Mouse (Mus musculus) lung, embryonic 16.5 days (tissue): ENCODE measurements around the gene Arhgef25. TPM values are rescaled to one million over a fixed set of nuclear protein-coding genes. Genes with fewer than 3 reads are reported as not detected.

Experiments
- ATAC-seq: fragments of 200-750 bp; cut with Nextera tagmentation; 2 replicates; pipeline ENCODE4 v1.8.0; 2017; ENCODE audit warnings: low read depth, mild to moderate bottlenecking, moderate library complexity
- H3K27ac ChIP-seq: fragments of 300-500 bp; sonication (generic); 2 replicates; pipeline ENCODE4 v1.5.1; 2014; ENCODE audit warnings: mild to moderate bottlenecking, control low read depth, low read length
- H3K27me3 ChIP-seq: fragments of 300-500 bp; sonication (generic); 2 replicates; pipeline ENCODE4 v1.6.1; 2014; ENCODE audit warnings: low read depth, low read length, mixed read lengths; ENCODE audit not compliant: control insufficient read depth, insufficient read depth
- H3K36me3 ChIP-seq: fragments of 300-500 bp; sonication (generic); 2 replicates; pipeline ENCODE4 v1.6.1; 2014; ENCODE audit warnings: low read length; ENCODE audit not compliant: control insufficient read depth, insufficient read depth
- H3K4me1 ChIP-seq: fragments of 300-500 bp; sonication (generic); replicated peaks from 2 replicates; pipeline ENCODE4 v1.6.1; 2014; ENCODE audit warnings: low read length, mixed read lengths; ENCODE audit not compliant: control insufficient read depth, insufficient read depth
- H3K4me2 ChIP-seq: fragments of 300-500 bp; sonication (generic); 2 replicates; pipeline ENCODE4 v1.6.1; 2014; ENCODE audit warnings: low read depth, low read length, control low read depth
- H3K4me3 ChIP-seq: fragments of 300-500 bp; sonication (generic); 2 replicates; pipeline ENCODE4 v1.5.1; 2014; ENCODE audit warnings: mild to moderate bottlenecking, low read length, control low read depth
- H3K9ac ChIP-seq: fragments of 300-500 bp; sonication (generic); 2 replicates; pipeline ENCODE4 v1.6.1; 2014; ENCODE audit warnings: low read length, control low read depth
- H3K9me3 ChIP-seq: fragments of 300-500 bp; sonication (generic); 2 replicates; pipeline ENCODE4 v1.6.1; 2016; ENCODE audit warnings: low read length; ENCODE audit not compliant: control insufficient read depth
- WGBS: fragments of 180-500 bp; shearing (Covaris S2); extraction: QIAGEN DNeasy Blood & Tissue Kit; methylation state at CpG from one replicate; pipeline ENCODE4 v1.1.7; 2014; 5-methylcytosine and 5-hydroxymethylcytosine counted together
- polyA plus RNA-seq: library from polyadenylated mRNA; unstranded; fragments of >200 nt; fragmentation: Nextera tagmentation; extraction: Ambion mirVana; gene quantifications from 2 replicates; pipeline ENCODE4 v1.2.1, GENCODE M21; 2015

Gene Arhgef25
- polyA plus RNA-seq, 1 experiment from 2014 or later = 60.3 TPM

GRCm38 (mm10) chr10:127191191-127192056 lies 1.5 kb upstream of the Arhgef25 start:
- Histone ChIP-seq H3K4me1 (peaks cover 36% of the 10 kb centered on the region), H3K4me2 (no peak overlapping the region), H3K27ac (no peak overlapping the region), H3K4me3 (no peak overlapping the region), H3K9ac (no peak overlapping the region), H3K9me3 (0 out of 2 replicates have a peak, but pooled peaks cover 3% of the 10 kb centered on the region), H3K27me3 (no peaks in the 10 kb centered on the region; the same call in 1 of the 2 replicates), H3K36me3 (peaks cover 10% of the 10 kb centered on the region)
- WGBS = 72% methylated on average over 19 of the region's 19 CpGs
- no peak for ATAC-seq

GRCm38 (mm10) chr10:127190398-127191190 lies 711 bp upstream of the Arhgef25 start:
- peaks cover 35% of the 10 kb centered on the region for H3K4me1 ChIP-seq
- WGBS = 37% methylated on average over 13 of the region's 14 CpGs
- H3K9me3 ChIP-seq = 0 out of 2 replicates have a peak, but pooled peaks cover 3% of the 10 kb centered on the region
- peak overlapping the region; percentile 94 for H3K4me2 ChIP-seq
- peak overlapping the region; percentile 93 for H3K27ac ChIP-seq
- peaks cover 10% of the 10 kb centered on the region for H3K36me3 ChIP-seq
- peak overlapping the region; percentile 82 for H3K9ac ChIP-seq
- ATAC-seq = no peak
- H3K27me3 ChIP-seq = no peaks in the 10 kb centered on the region; the same call in 1 of the 2 replicates
- peak overlapping the region; percentile 67 for H3K4me3 ChIP-seq

GRCm38 (mm10) chr10:127189116-127189650 lies 700 bp downstream of the Arhgef25 start:
- ATAC-seq = peak; percentile 12
- H3K9ac ChIP-seq = peak overlapping the region; percentile 82
- peaks cover 10% of the 10 kb centered on the region for H3K36me3 ChIP-seq
- H3K9me3 ChIP-seq = 0 out of 2 replicates have a peak, but pooled peaks cover 3% of the 10 kb centered on the region
- H3K27ac ChIP-seq = peak overlapping the region; percentile 93
- WGBS = under 1% methylated on average over 26 of the region's 26 CpGs
- peak overlapping the region; percentile 94 for H3K4me2 ChIP-seq
- H3K27me3 ChIP-seq = peaks cover 3% of the 10 kb centered on the region; the same call in 1 of the 2 replicates
- peaks cover 31% of the 10 kb centered on the region for H3K4me1 ChIP-seq
- peak overlapping the region; percentile 67 for H3K4me3 ChIP-seq

- ATAC-seq = peak; percentile 84
- peak overlapping the region; percentile 67 for H3K4me3 ChIP-seq
- WGBS = 0% methylated on average over 30 of the region's 46 CpGs
Observed at GRCm38 (mm10) chr10:127188465-127189115, 1.3 kb downstream of the Arhgef25 start.

GRCm38 (mm10) chr10:127188079-127188453 lies 1.8 kb downstream of the Arhgef25 start:
- WGBS = under 1% methylated on average over 15 of the region's 21 CpGs

More at GRCm38 (mm10) chr10:127188465-127189115, 1.3 kb downstream of the Arhgef25 start:
- H3K4me1 ChIP-seq = peaks cover 30% of the 10 kb centered on the region
- H3K9me3 ChIP-seq = 0 out of 2 replicates have a peak, but pooled peaks cover 3% of the 10 kb centered on the region
- peaks cover 10% of the 10 kb centered on the region for H3K36me3 ChIP-seq
- peak overlapping the region; percentile 94 for H3K4me2 ChIP-seq
- peak overlapping the region; percentile 93 for H3K27ac ChIP-seq
- H3K27me3 ChIP-seq = peaks cover 3% of the 10 kb centered on the region; the same call in 1 of the 2 replicates
- peak overlapping the region; percentile 82 for H3K9ac ChIP-seq

GRCm38 (mm10) chr10:127187371-127188078 lies 2.4 kb downstream of the Arhgef25 start:
- Histone ChIP-seq H3K4me2 (peak overlapping the region; percentile 94), H3K27ac (peak overlapping the region; percentile 93; the same call in 1 of the 2 replicates), H3K9me3 (0 out of 2 replicates have a peak, but pooled peaks cover 3% of the 10 kb centered on the region), H3K4me1 (peaks cover 30% of the 10 kb centered on the region), H3K36me3 (peaks cover 10% of the 10 kb centered on the region), H3K4me3 (peak overlapping the region; percentile 67), H3K9ac (peak overlapping the region; percentile 82), H3K27me3 (peaks cover 3% of the 10 kb centered on the region; the same call in 1 of the 2 replicates)
- WGBS = 51% methylated on average over 10 of the region's 10 CpGs
- ATAC-seq = no peak

More at GRCm38 (mm10) chr10:127188079-127188453, 1.8 kb downstream of the Arhgef25 start:
- Histone ChIP-seq H3K27ac (peak overlapping the region; percentile 93), H3K9ac (peak overlapping the region; percentile 82), H3K9me3 (0 out of 2 replicates have a peak, but pooled peaks cover 3% of the 10 kb centered on the region), H3K36me3 (peaks cover 10% of the 10 kb centered on the region), H3K4me2 (peak overlapping the region; percentile 94), H3K27me3 (peaks cover 3% of the 10 kb centered on the region; the same call in 1 of the 2 replicates), H3K4me1 (peaks cover 30% of the 10 kb centered on the region), H3K4me3 (peak overlapping the region; percentile 67)
- ATAC-seq = no peak

GRCm38 (mm10) chr10:127186451-127186850 lies 3.4 kb downstream of the Arhgef25 start:
- WGBS = 88% methylated on average over 1 of the region's 1 CpGs
- no peak overlapping the region for H3K4me2 ChIP-seq
- peaks cover 29% of the 10 kb centered on the region for H3K4me1 ChIP-seq
- peaks cover 5% of the 10 kb centered on the region; the same call in 1 of the 2 replicates for H3K27me3 ChIP-seq
- H3K4me3 ChIP-seq = no peak overlapping the region
- H3K36me3 ChIP-seq = peaks cover 7% of the 10 kb centered on the region
- no peak overlapping the region for H3K27ac ChIP-seq
- H3K9me3 ChIP-seq = 0 out of 2 replicates have a peak, but pooled peaks cover 3% of the 10 kb centered on the region
- no peak overlapping the region for H3K9ac ChIP-seq
- ATAC-seq = no peak

- Histone ChIP-seq H3K4me2 (no peak overlapping the region), H3K9ac (no peak overlapping the region), H3K36me3 (peaks cover 7% of the 10 kb centered on the region), H3K9me3 (0 out of 2 replicates have a peak, but pooled peaks cover 3% of the 10 kb centered on the region), H3K27me3 (peaks cover 13% of the 10 kb centered on the region), H3K4me3 (no peak overlapping the region), H3K27ac (no peak overlapping the region), H3K4me1 (peaks cover 21% of the 10 kb centered on the region)
- WGBS = 76% methylated on average over 15 of the region's 15 CpGs
- ATAC-seq = no peak
Observed at GRCm38 (mm10) chr10:127185506-127185905, 4.4 kb downstream of the Arhgef25 start.
